Mouse (Mus musculus): ENCODE measurements around the gene Zfp784.

The Zfp784 gene

DNA sequence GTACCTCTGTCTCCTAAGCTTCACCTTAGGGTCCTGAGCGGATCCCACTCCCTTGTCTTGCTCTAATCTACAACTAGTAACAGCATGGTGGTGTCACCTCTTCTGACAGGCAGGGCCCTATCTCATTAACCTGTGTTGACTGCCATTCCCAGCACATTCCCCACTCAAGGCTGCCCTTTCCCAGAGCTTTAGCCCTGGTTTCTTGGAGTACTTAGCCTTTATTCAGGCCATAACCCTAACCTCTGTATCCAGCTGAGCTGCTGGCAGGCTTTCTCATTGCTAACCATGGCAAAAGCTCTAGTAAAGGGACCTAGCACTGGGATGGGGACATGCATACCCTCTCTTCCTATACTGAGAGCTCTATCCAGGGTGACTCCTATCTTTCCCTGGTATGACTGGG, 20.4 kb upstream of the Zfp784 start:
- no peak for DNase-seq (ENCODE audit: inconsistent age in 2 of 2, low spot score in 1 of 2)

DNA sequence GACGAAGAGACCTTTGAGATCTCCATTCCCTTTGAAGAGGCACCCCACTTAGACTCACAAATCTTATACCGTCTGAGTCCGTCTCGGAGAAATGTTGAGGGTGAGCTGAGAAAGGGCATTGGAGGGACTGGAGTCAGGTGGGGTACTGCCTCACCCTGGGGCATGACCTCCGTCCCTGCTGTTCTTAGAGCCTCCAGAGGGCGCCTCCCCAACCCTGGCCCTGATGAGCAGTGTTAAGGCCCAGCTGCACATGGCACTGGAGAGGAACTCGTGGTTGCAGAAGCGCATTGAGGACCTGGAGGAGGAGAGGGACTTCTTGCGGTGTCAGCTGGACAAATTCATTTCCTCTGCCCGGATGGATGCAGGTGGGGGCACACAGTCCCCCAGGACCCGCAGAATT, 19.6 kb upstream of the Zfp784 start:
- no peak for DNase-seq (ENCODE audit: inconsistent age in 2 of 2, low spot score in 1 of 2)

- no peak for DNase-seq (ENCODE audit: inconsistent age in 2 of 2, low spot score in 1 of 2)
Observed at GRCm38 (mm10) chr7:5057381-5057780, 19.1 kb upstream of the Zfp784 start.

GRCm38 (mm10) chr7:5056651-5057263, 18.5 kb upstream of the Zfp784 start:
- DNase-seq (ENCODE audit: inconsistent age in 2 of 2, low spot score in 1 of 2): no peak

GRCm38 (mm10) chr7:5053456-5054179, 15.4 kb upstream of the Zfp784 start:
- DNase-seq (ENCODE audit: inconsistent age in 2 of 2, low spot score in 1 of 2): no peak

GRCm38 (mm10) chr7:5052931-5053343, 14.7 kb upstream of the Zfp784 start:
- peak in 1 of 2 experiments; percentile 24 for DNase-seq (ENCODE audit: inconsistent age in 2 of 2, low spot score in 1 of 2)

DNA sequence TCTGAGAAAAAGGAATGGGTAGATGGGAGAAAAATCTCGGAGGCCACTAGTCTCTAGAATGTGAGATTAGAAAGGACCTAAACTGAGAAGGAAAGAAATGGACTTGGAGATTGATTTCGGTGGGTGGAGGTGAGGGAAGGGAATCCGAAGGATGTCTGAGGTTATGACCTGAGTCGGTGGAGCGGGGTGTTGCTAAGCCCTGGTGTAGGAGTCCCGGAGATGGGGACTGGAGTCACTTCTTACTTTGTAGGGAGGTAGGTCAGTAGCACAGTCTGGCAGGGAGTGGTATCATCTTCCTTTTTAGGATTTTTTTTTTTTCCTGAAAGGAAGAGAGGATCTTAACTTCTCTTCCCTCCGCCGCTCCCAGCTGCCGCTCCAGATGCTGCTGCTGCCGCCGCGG, 14.2 kb upstream of the Zfp784 start:
- no peak for DNase-seq (ENCODE audit: inconsistent age in 2 of 2, low spot score in 1 of 2)

- peak; percentile 83 to 95 for DNase-seq (ENCODE audit: inconsistent age in 2 of 2, low spot score in 1 of 2)
Observed at GRCm38 (mm10) chr7:5051193-5052192, 13.2 kb upstream of the Zfp784 start, which contains the start of gene Zfp580. Gene Zfp580, plus strand, starts transcription at chr7:5051538.

- DNase-seq (ENCODE audit: inconsistent age in 2 of 2, low spot score in 1 of 2): peak in 1 of 2 experiments; percentile 81
Observed at GRCm38 (mm10) chr7:5047313-5047712, 9.1 kb upstream of the Zfp784 start.

GRCm38 (mm10) chr7:5046112-5046511, 7.9 kb upstream of the Zfp784 start:
- no peak for DNase-seq (ENCODE audit: inconsistent age in 2 of 2, low spot score in 1 of 2)

DNA sequence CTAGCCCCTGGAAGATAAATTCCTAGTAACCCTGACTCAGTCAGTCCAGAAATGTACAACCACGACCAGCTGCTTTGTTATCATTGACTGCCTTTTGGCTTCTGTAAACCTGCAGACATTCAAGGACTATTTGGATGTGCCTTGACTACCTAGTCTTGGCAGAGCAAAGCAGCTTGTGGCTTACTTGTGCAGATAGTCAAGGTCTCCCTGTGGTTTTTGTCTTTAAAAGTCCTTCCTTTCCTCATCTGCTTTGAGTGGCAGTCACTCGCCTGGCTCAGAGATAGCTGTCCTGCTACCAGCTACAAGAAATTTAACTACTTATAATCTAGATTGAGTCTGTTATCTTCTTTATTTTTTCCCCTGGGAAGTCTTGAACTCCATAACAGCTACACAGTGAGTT, 6.7 kb upstream of the Zfp784 start:
- DNase-seq (ENCODE audit: inconsistent age in 2 of 2, low spot score in 1 of 2): no peak

GRCm38 (mm10) chr7:5038940-5039339, 694 bp upstream of the Zfp784 start:
- DNase-seq (ENCODE audit: inconsistent age in 2 of 2, low spot score in 1 of 2): no peak

DNA sequence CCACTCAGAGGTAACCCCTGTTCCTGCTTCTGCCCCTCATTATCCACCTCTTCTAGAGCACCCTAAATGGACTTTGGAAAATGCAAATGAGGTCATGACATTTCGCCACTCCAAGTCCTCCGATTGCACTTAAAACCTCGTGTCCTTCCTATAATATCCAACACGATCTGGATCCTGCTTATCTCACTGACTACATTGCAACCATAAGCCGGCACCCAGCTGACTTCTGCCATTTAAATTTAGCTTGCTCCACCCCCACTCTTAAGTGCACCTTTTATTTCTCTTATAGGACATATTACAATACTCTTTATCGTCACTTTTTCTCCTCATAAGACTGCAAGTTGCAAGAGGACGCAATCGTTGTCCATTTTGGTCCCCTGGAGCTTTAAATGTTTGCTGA, 779 bp downstream of the Zfp784 start:
- no peak for DNase-seq (ENCODE audit: inconsistent age in 2 of 2, low spot score in 1 of 2)

DNA sequence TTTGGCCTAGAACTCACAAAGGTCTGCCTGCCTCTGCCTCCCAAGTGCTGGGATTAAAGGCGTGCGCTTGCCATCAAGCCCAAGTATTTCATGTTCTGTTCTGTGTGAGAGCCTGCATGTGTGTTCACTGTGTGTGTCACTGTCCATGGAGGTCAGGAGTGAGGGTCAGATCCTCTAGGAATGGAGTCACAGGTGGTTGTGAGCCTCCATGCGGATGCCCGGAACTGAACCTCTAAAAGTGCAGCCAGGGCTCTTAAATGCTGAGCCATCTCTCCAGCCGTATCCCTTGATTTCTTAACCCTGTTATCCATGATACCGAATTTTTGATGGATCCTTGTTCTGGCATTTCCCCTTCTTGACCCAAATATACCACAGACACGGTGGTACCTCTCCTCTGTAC, 1.2 kb downstream of the Zfp784 start:
- DNase-seq (ENCODE audit: inconsistent age in 2 of 2, low spot score in 1 of 2): no peak

DNA sequence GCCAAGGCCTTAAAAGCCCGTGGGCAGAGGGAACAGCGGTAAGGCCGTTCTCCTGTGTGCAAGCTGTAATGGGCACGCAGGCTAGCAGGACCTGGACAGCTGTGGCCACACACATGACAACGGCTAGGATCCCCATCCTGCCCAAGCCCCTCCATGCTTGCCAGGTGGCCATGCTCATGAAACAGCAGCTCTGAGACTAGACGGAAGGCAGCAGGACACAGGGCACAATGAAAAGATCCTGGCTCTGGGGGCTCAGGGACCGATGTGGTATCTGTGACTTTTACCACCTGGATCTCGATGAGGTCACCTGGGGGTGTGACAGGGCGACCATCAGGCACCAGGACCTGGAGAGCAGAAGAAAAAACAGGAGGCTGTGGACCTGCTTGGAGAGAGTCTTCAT, 2.1 kb downstream of the Zfp784 start:
- DNase-seq (ENCODE audit: inconsistent age in 2 of 2, low spot score in 1 of 2): no peak

DNA sequence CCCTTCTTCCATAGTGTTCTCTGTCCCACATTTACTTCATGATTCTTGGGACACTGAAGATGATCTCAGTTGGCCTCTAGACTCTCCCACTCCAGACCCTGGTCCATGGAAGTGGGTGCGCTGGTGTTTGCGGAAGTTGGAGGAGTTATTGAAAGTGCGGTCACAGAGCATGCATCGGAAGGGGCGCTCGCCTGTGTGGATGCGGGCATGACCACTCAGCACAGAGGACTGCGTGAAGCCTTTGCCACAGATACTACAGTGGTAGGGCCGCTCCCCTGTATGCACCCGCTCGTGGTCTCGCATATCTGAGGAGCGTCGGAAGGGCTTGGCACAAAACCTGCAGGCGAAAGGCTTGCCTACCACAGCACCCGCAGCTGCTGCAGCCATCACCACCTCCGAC, 2.6 kb downstream of the Zfp784 start:
- DNase-seq (ENCODE audit: inconsistent age in 2 of 2, low spot score in 1 of 2): no peak

- no peak for DNase-seq (ENCODE audit: inconsistent age in 2 of 2, low spot score in 1 of 2)
Observed at GRCm38 (mm10) chr7:5033818-5034217, 4.4 kb downstream of the Zfp784 start, which contains the start of gene 4632433K11Rik. Gene 4632433K11Rik, plus strand, starts transcription at chr7:5034118.

GRCm38 (mm10) chr7:5031496-5031895, 6.8 kb downstream of the Zfp784 start:
- DNase-seq (ENCODE audit: inconsistent age in 2 of 2, low spot score in 1 of 2): no peak

DNA sequence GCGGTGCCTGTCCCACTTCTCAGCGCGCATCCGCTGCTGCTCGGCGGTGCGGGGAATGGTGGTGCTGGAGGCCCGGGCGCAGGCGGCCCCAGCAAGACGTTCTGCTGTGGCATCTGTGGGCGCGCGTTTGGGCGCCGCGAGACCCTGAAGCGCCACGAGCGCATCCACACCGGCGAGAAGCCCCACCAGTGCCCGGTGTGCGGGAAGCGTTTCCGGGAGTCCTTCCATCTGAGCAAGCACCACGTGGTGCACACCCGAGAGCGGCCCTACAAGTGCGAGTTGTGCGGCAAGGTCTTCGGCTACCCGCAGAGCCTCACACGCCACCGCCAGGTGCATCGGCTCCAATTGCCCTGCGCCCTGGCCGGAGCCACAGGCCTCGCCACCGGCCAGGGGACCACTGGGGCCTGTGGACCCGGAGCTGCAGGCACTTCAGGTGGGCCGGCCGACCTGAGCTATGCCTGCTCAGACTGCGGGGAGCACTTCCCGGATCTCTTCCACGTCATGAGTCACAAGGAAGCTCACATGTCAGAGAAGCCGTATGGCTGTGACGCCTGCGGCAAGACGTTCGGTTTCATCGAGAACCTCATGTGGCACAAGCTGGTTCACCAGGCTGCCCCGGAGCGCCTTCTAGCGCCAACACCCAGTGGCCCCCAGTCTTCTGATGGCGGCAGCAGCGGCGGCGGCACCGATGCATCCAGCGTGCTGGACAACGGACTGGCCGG, 7.5 kb downstream of the Zfp784 start:
- no peak for DNase-seq (ENCODE audit: inconsistent age in 2 of 2, low spot score in 1 of 2)

DNA sequence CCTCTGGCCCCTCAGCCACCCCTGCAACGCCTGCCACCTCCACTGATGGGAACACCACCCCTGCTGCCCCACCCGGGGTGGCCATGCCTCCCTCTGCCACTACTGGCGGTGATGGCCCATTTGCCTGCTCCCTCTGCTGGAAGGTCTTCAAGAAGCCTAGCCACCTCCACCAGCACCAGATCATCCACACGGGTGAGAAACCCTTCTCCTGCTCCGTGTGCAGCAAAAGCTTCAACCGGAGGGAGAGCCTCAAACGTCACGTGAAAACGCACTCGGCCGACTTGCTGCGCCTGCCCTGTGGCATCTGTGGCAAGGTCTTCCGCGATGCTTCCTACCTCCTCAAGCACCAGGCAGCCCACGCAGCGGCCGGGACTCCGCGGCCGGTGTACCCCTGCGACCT, 8.3 kb downstream of the Zfp784 start:
- no peak for DNase-seq (ENCODE audit: inconsistent age in 2 of 2, low spot score in 1 of 2)

DNA sequence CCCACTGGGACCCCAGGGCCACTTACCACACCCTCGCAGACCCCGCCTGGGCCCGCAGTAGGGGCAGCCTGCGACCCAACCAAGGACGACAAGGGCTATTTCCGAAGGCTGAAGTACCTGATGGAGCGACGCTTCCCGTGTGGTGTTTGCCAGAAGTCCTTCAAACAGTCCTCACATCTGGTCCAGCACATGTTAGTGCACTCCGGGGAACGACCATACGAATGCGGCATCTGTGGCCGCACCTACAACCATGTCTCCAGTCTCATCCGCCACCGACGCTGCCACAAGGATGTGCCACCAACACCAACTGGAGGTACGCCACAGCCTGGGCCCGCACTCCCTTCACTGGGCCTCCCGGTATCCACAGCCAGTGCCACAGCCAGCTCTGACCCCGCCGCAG, 8.7 kb downstream of the Zfp784 start:
- DNase-seq (ENCODE audit: inconsistent age in 2 of 2, low spot score in 1 of 2): no peak

Data from adrenal gland, adult (tissue).